Mouse (Mus musculus) stomach, embryonic 14.5 days (tissue): ENCODE measurements around the gene Ccer1. TPM values are rescaled to one million over a fixed set of nuclear protein-coding genes. Genes with fewer than 3 reads are reported as not detected.

Experiments
- ATAC-seq: fragments of 200-750 bp; cut with Nextera tagmentation; 2 replicates; pipeline ENCODE4 v1.8.0; 2017; ENCODE audit warnings: low read depth, moderate TSS enrichment; ENCODE audit not compliant: insufficient number of reproducible peaks, insufficient read depth, low FRiP score
- H3K27ac ChIP-seq: fragments of 300-500 bp; sonication (generic); 2 replicates; pipeline ENCODE4 v1.5.1; 2014; ENCODE audit warnings: mild to moderate bottlenecking, low read length, moderate library complexity, mixed read lengths
- H3K27me3 ChIP-seq: fragments of 300-500 bp; sonication (generic); 2 replicates; pipeline ENCODE4 v1.6.1; 2014; ENCODE audit warnings: low read length, control low read depth, mixed read lengths; ENCODE audit not compliant: control insufficient read depth, insufficient read depth
- H3K36me3 ChIP-seq: fragments of 300-500 bp; sonication (generic); 2 replicates; pipeline ENCODE4 v1.6.1; 2014; ENCODE audit warnings: mild to moderate bottlenecking, control low read depth, low read length, moderate library complexity, mixed read lengths; ENCODE audit not compliant: control insufficient read depth, insufficient read depth
- H3K4me1 ChIP-seq: fragments of 300-500 bp; sonication (generic); 2 replicates; pipeline ENCODE4 v1.6.1; 2014; ENCODE audit warnings: low read length, control low read depth, mixed read lengths; ENCODE audit not compliant: control insufficient read depth, insufficient read depth
- H3K4me2 ChIP-seq: fragments of 300-500 bp; sonication (generic); replicated peaks from 2 replicates; pipeline ENCODE4 v1.6.1; 2014; ENCODE audit warnings: low read depth, low read length, control low read depth
- H3K4me3 ChIP-seq: fragments of 300-500 bp; sonication (generic); 2 replicates; pipeline ENCODE4 v1.5.1; 2014; ENCODE audit warnings: low read depth, low read length, control low read depth
- H3K9ac ChIP-seq: fragments of 300-500 bp; sonication (generic); replicated peaks from 2 replicates; pipeline ENCODE4 v1.6.1; 2014; ENCODE audit warnings: low read depth, mild to moderate bottlenecking, control low read depth, low read length, moderate library complexity, mixed read lengths
- H3K9me3 ChIP-seq: fragments of 300-500 bp; sonication (generic); 2 replicates; pipeline ENCODE4 v1.6.1; 2016; ENCODE audit warnings: low read depth, low read length, control low read depth; ENCODE audit not compliant: control insufficient read depth
- WGBS: fragments of 180-500 bp; shearing (Covaris S2); extraction: QIAGEN DNeasy Blood & Tissue Kit; methylation state at CpG from one replicate; pipeline ENCODE4 v1.1.7; 2014; 5-methylcytosine and 5-hydroxymethylcytosine counted together
- polyA plus RNA-seq: library from polyadenylated mRNA; unstranded; fragments of >200 nt; fragmentation: Nextera tagmentation; extraction: Ambion mirVana; gene quantifications from 2 replicates; pipeline ENCODE4 v1.2.1, GENCODE M21; 2014

Ccer1 gene
- polyA plus RNA-seq, 1 experiment from 2014 or later: not detected

GRCm38 (mm10) chr10:97689425-97689824 lies 3.4 kb upstream of the Ccer1 start:
- no peak for ATAC-seq
- Histone ChIP-seq H3K4me3 (no peak overlapping the region), H3K36me3 (no peaks in the 10 kb centered on the region), H3K4me1 (no peaks in the 10 kb centered on the region), H3K9ac (no peak overlapping the region), H3K27ac (no peak overlapping the region), H3K9me3 (peaks cover 6% of the 10 kb centered on the region; the same call in 1 of the 2 replicates), H3K27me3 (no peaks in the 10 kb centered on the region), H3K4me2 (no peak overlapping the region)
- 55% methylated on average over 3 of the region's 3 CpGs for WGBS

- 89% methylated on average over 37 of the region's 37 CpGs for WGBS
- ATAC-seq: no peak
- Histone ChIP-seq H3K27me3 (no peaks in the 10 kb centered on the region), H3K27ac (no peak overlapping the region), H3K4me2 (no peak overlapping the region), H3K9me3 (peaks cover 6% of the 10 kb centered on the region; the same call in 1 of the 2 replicates), H3K9ac (no peak overlapping the region), H3K4me3 (no peak overlapping the region), H3K36me3 (no peaks in the 10 kb centered on the region), H3K4me1 (no peaks in the 10 kb centered on the region)
Observed at GRCm38 (mm10) chr10:97693398-97694135, 708 bp downstream of the Ccer1 start.

DNA sequence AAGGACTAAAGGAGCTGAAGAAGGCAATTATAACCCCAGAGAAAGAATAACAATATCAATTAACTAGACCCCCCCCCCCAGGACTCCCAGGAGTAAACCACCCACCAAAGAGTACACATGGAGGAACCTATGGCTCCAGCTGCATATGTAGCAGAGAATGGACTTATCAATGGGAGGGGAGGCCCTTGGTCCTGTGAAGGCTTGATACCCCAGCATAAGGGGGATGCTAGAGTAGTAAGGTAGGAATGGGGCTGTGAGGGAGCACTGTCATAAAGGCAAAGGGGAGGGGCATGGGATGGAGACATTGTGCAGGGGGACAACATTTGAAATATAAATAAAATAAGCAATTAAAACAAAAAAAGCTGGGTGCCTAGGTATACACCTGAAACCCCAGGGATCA lies 9.5 kb downstream of the Ccer1 start:
- H3K4me2 ChIP-seq: no peak overlapping the region
- no peaks in the 10 kb centered on the region for H3K9me3 ChIP-seq
- no peaks in the 10 kb centered on the region for H3K27me3 ChIP-seq
- no peak overlapping the region for H3K27ac ChIP-seq
- no peak overlapping the region for H3K4me3 ChIP-seq
- no peaks in the 10 kb centered on the region for H3K4me1 ChIP-seq
- ATAC-seq: no peak
- H3K9ac ChIP-seq: no peak overlapping the region
- no peaks in the 10 kb centered on the region for H3K36me3 ChIP-seq

DNA sequence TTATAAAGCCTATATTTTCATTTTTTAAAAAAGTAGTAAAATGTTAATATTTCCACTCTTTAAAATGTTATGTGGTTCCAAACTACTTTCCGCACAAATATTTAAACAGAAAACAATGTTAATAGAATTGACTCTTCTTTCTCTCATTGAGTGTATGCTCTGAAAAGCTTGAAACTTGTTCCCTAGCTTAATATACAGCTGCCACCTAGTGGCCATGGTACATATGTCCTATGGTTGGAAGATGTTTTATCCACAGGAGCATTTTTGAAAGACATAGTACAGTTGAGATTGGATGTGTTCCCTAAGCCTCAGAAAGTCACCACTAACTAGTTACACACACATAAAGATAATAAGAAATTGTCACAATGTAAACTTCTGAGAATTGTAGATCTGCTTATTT lies 11.7 kb downstream of the Ccer1 start:
- Histone ChIP-seq H3K9ac (no peak overlapping the region), H3K9me3 (no peaks in the 10 kb centered on the region), H3K4me1 (no peaks in the 10 kb centered on the region), H3K27me3 (no peaks in the 10 kb centered on the region), H3K4me2 (no peak overlapping the region), H3K27ac (no peak overlapping the region), H3K36me3 (no peaks in the 10 kb centered on the region), H3K4me3 (no peak overlapping the region)
- ATAC-seq: no peak
- 33% methylated on average over 1 of the region's 1 CpGs for WGBS

DNA sequence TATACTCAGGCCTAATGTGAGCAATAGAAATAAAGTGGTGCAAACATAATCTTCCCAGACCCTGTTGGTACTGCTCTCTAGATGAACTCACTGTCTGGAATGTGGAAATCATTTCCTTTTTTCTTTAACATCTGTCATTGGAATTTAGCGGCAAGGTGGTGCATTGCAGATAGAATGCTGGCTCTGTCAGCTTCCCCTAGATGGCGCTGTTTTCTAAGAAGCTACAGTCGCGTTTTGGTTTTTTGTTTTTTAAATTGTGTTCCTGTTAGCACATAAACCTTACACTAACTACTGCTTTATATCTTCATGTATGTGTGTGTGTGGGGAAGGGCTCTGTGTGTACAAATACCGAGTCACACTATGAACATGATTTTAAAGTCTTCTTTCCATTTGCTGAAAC lies 19.8 kb downstream of the Ccer1 start:
- H3K27ac ChIP-seq: no peak overlapping the region
- H3K4me3 ChIP-seq: no peak overlapping the region
- H3K9ac ChIP-seq: no peak overlapping the region
- no peak overlapping the region for H3K4me2 ChIP-seq
- 2% methylated on average over 5 of the region's 5 CpGs for WGBS
- no peaks in the 10 kb centered on the region for H3K4me1 ChIP-seq
- ATAC-seq: peak; percentile 67; the same call in 1 of the 2 replicates
- H3K9me3 ChIP-seq: no peaks in the 10 kb centered on the region
- no peaks in the 10 kb centered on the region for H3K36me3 ChIP-seq
- H3K27me3 ChIP-seq: no peaks in the 10 kb centered on the region

- ATAC-seq: no peak
- no peak overlapping the region for H3K27ac ChIP-seq
- no peak overlapping the region for H3K9ac ChIP-seq
- H3K4me1 ChIP-seq: no peaks in the 10 kb centered on the region
- no peaks in the 10 kb centered on the region for H3K27me3 ChIP-seq
- no peak overlapping the region for H3K4me2 ChIP-seq
- H3K9me3 ChIP-seq: no peaks in the 10 kb centered on the region
- WGBS: 76% methylated on average over 4 of the region's 4 CpGs
- H3K36me3 ChIP-seq: no peaks in the 10 kb centered on the region
- H3K4me3 ChIP-seq: no peak overlapping the region
Observed at GRCm38 (mm10) chr10:97714584-97714983, 21.7 kb downstream of the Ccer1 start.

DNA sequence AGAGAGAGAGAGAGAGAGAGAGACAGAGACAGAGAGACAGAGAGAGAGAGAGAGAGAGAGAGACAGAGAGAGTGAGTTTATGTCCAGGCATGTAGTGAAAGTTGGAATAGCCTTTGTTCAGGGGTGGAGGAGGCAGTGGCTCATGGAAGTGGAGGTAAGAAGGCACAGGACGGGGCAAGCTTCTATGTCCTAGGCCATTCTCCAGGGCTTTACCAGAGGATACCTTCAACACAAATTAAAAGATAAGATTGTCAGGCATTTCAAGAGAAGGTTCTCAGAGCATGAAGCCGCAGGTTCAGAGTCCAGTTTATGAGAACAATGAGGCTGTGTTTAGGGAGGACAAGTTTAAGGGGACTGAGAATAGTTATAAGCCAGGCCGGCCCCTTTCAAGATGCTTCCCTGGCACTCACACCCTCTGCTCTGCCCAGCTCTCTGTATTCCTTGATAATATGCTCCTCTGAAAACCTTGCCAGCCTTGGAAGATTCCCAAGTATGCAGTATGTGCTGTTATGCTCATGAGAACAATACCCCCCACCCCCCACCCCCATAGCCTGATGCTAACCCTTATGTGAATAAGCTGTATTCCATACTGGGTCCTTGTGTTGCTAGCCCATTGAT lies 22.5 kb downstream of the Ccer1 start:
- 80% methylated on average over 3 of the region's 3 CpGs for WGBS

DNA sequence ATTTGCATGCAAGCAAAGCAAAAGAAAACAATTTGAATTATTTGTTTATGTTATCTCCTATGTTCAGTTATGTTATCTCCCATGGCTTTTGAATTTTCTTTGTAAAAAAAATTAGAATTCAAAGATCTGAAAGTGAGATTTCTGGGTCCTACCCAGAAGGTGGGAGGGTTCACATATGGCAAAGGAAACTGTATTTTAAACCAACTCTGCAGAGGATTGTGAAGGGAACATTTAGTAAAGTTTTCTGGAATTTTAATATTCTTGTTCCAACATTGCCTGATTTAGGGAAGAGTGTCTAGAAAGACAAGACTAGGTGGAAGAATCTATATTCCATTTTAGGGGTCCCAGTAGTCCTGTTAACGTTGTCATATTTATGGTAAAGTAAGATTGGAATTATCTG lies 24.4 kb downstream of the Ccer1 start:
- H3K4me2 ChIP-seq: no peak overlapping the region
- no peaks in the 10 kb centered on the region for H3K27me3 ChIP-seq
- ATAC-seq: no peak
- no peak overlapping the region for H3K9ac ChIP-seq
- no peak overlapping the region for H3K27ac ChIP-seq
- no peaks in the 10 kb centered on the region for H3K36me3 ChIP-seq
- H3K4me1 ChIP-seq: no peaks in the 10 kb centered on the region
- WGBS: 70% methylated on average over 1 of the region's 1 CpGs
- H3K9me3 ChIP-seq: no peaks in the 10 kb centered on the region
- H3K4me3 ChIP-seq: no peak overlapping the region

More for the DNA sequence above, 22.5 kb downstream of the Ccer1 start:
- Histone ChIP-seq H3K4me2 (no peak overlapping the region), H3K27me3 (no peaks in the 10 kb centered on the region), H3K36me3 (no peaks in the 10 kb centered on the region), H3K27ac (no peak overlapping the region), H3K9ac (no peak overlapping the region), H3K4me1 (no peaks in the 10 kb centered on the region), H3K9me3 (no peaks in the 10 kb centered on the region), H3K4me3 (no peak overlapping the region)
- 0 out of 2 replicates have a peak, but pooled peaks have one; percentile 14 for ATAC-seq
